Mouse (Mus musculus) midbrain, embryonic 10.5 days (tissue): Measurements from ENCODE around the gene Gm20708. TPM values are rescaled to one million over a fixed set of nuclear protein-coding genes. Genes with fewer than 3 reads are reported as not detected.

Experiments used
- DNase-seq: peaks from one replicate; pipeline ENCODE4 v3.0.0-alpha.2; 2017; ENCODE audit warnings: low spot score
- H3K27ac ChIP-seq: fragments of 300-500 bp; sonication (generic); replicated peaks from 2 replicates; pipeline ENCODE4 v1.5.1; 2016; ENCODE audit warnings: mild to moderate bottlenecking
- H3K27me3 ChIP-seq: fragments of 300-500 bp; sonication (generic); 2 replicates; pipeline ENCODE4 v1.6.1; 2016; ENCODE audit warnings: low read depth, mild to moderate bottlenecking; ENCODE audit not compliant: poor library complexity, severe bottlenecking
- H3K36me3 ChIP-seq: fragments of 300-500 bp; sonication (generic); 2 replicates; pipeline ENCODE4 v1.6.1; 2016; ENCODE audit warnings: mild to moderate bottlenecking, moderate library complexity
- H3K4me1 ChIP-seq: fragments of 300-500 bp; sonication (generic); 2 replicates; pipeline ENCODE4 v1.6.1; 2016
- H3K4me3 ChIP-seq: fragments of 300-500 bp; sonication (generic); 2 replicates; pipeline ENCODE4 v1.5.1; 2016; ENCODE audit warnings: mild to moderate bottlenecking, moderate library complexity
- H3K9me3 ChIP-seq: fragments of 300-500 bp; sonication (generic); replicated peaks from 2 replicates; pipeline ENCODE4 v1.6.1; 2016; ENCODE audit warnings: mild to moderate bottlenecking
- whole genome bisulfite sequencing: fragments of 180-500 bp; shearing (Covaris S2); methylation state at CpG from one replicate; pipeline ENCODE4 v1.1.7; 2016; 5-methylcytosine and 5-hydroxymethylcytosine counted together
- polyA plus RNA-seq: library from polyadenylated mRNA; unstranded; fragments of >200 nt; fragmentation: Nextera tagmentation; extraction: Ambion mirVana; gene quantifications from 2 replicates; pipeline ENCODE4 v1.2.1, GENCODE M21; 2016

The Gm20708 gene
- polyA plus RNA-seq, 1 experiment from 2014 or later, result 0.58 TPM

DNA sequence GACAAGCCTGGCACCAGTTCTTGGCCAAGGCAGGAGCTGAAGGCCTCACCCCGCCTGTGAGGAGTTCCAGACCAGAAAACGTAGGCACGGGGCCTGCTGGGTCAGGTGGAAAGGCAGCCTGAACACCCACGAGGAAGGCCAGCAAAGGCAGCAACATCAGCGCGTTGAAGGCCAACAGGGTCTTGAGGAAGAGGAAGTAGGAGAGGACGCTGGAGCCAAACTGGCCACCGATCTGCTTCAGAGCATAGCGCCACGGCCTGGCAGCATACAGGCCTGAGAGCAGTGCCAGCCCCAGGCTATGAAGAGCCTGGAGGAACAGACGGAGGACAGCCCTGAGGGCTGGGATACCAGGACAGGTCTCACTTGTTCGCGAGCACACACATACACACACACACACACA is 33.9 kb upstream of the Gm20708 start:
- Histone ChIP-seq H3K27me3 (peaks cover 27% of the 10 kb centered on the region), H3K27ac (no peak overlapping the region), H3K9me3 (no peaks in the 10 kb centered on the region), H3K36me3 (no peaks in the 10 kb centered on the region; the same call in 1 of the 2 replicates), H3K4me1 (peaks cover 27% of the 10 kb centered on the region), H3K4me3 (no peak overlapping the region)
- no peak for DNase-seq
- WGBS, result 93% methylated on average over 13 of the region's 13 CpGs

DNA sequence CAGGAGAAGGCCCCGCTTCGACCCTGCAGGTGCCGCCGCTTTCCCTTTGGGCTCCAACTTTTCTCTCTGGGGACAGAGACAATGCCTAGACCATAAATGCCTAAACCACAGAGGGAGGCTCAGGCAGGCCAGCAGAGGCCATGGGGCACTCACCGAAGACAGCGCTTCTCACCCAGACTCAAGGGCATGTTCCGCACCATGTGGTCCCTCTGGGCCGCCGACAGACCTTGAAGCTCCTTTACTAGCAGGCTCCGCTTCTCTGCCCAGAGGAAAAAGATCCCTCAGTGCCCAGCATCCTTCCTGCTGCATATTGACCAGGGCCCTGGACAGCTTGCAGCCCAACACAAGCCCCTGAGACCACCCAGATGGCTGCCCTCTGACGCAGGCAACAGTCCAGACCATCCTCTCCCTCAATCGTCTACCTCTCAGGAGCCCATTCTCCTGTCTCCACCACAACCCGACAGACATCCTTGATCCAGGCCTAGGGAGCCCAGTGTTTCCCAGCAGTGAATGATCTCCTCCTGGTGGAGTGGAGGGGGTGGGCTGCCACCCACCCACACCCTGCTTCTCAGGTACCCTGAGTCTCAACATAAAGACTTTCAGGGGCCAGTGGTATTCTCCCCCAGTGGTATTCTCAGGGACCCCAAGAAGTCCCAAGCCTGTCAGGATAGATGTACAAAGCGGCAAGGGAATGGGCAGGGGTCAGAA is 33.2 kb upstream of the Gm20708 start:
- no peaks in the 10 kb centered on the region for H3K9me3 ChIP-seq
- no peak overlapping the region for H3K4me3 ChIP-seq
- no peak overlapping the region for H3K27ac ChIP-seq
- DNase-seq, result no peak
- H3K36me3 ChIP-seq, result no peaks in the 10 kb centered on the region; the same call in 1 of the 2 replicates
- peaks cover 34% of the 10 kb centered on the region for H3K27me3 ChIP-seq
- 90% methylated on average over 14 of the region's 14 CpGs for WGBS
- peaks cover 34% of the 10 kb centered on the region for H3K4me1 ChIP-seq

DNA sequence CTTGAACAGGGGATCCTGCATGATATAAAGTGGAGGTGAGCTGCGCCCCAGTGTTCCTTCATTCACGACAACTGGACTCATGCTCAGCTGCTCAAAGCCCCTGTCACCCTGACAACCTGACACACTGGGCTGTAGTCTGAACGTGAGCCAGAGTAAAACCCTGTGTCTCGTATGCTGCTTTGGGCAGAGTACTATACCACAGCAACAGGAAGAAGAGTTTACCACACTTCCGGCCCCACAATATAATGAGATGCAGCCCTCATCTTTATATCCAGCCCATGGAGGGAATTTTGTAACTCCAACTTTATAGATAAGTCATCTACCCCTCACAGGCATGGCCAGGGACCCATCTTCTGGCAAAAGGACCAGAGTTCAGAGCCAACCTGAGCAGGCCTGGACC is 32.4 kb upstream of the Gm20708 start:
- H3K27ac ChIP-seq, result no peak overlapping the region
- H3K4me3 ChIP-seq, result no peak overlapping the region
- WGBS, result 91% methylated on average over 5 of the region's 5 CpGs
- H3K27me3 ChIP-seq, result peaks cover 43% of the 10 kb centered on the region
- H3K4me1 ChIP-seq, result peaks cover 41% of the 10 kb centered on the region
- no peak for DNase-seq
- no peaks in the 10 kb centered on the region for H3K36me3 ChIP-seq
- H3K9me3 ChIP-seq, result no peaks in the 10 kb centered on the region

DNA sequence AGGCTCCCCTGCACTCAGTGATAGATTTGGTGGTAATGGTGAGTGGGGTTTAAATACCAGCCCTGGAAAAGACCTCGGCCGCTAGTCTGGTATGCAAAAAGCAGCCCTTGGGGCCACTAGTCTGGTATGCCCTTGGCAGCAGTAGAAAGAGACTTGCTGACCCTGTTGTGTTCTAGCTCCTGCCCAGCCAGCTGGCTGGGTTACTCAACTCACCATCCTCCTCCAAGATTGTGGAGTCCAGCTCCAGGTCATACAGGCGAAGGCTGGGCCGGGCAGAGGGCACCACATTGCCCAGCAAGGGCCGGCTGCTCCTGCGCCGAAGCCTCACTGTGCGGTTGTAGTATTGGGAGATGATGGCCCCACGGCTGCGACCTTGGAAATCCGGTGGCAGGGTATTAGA is 31.4 kb upstream of the Gm20708 start:
- no peak for DNase-seq
- no peak overlapping the region for H3K4me3 ChIP-seq
- H3K36me3 ChIP-seq, result no peaks in the 10 kb centered on the region
- 96% methylated on average over 11 of the region's 11 CpGs for WGBS
- no peaks in the 10 kb centered on the region for H3K9me3 ChIP-seq
- H3K27ac ChIP-seq, result no peak overlapping the region
- H3K4me1 ChIP-seq, result peaks cover 47% of the 10 kb centered on the region
- H3K27me3 ChIP-seq, result peaks cover 52% of the 10 kb centered on the region

DNA sequence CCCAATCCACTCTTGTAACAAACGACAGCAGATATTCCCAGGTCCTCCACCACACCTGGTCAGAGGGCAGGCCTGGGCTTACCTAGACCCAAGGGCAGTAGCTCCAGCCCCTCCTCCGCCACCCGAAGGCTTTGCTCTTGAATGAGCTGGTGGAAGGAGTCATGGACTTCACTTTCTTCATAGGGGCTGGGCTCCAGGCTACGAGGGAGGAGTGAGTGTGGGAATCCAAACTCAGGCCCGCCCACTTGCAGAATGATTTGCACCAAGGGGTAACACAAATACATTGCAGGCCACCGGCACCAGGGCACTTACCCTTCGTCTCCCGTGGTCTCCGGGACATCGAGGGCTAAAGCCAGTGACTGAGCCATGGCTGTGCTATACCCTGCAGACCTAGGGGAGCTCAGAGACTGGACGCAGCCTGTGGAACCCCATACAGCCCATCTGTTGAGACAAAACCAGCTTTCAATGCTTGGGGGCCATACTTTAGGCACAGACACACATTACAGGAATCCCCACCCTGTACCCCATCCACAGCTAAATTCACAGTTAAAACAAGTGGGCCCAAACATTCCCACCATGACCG is 30.5 kb upstream of the Gm20708 start:
- no peak for DNase-seq
- Histone ChIP-seq H3K4me3 (peak overlapping the region; percentile 58), H3K9me3 (no peaks in the 10 kb centered on the region), H3K27me3 (peaks cover 62% of the 10 kb centered on the region), H3K36me3 (no peaks in the 10 kb centered on the region), H3K4me1 (peaks cover 55% of the 10 kb centered on the region), H3K27ac (peak overlapping the region; percentile 82)
- 70% methylated on average over 12 of the region's 12 CpGs for WGBS

DNA sequence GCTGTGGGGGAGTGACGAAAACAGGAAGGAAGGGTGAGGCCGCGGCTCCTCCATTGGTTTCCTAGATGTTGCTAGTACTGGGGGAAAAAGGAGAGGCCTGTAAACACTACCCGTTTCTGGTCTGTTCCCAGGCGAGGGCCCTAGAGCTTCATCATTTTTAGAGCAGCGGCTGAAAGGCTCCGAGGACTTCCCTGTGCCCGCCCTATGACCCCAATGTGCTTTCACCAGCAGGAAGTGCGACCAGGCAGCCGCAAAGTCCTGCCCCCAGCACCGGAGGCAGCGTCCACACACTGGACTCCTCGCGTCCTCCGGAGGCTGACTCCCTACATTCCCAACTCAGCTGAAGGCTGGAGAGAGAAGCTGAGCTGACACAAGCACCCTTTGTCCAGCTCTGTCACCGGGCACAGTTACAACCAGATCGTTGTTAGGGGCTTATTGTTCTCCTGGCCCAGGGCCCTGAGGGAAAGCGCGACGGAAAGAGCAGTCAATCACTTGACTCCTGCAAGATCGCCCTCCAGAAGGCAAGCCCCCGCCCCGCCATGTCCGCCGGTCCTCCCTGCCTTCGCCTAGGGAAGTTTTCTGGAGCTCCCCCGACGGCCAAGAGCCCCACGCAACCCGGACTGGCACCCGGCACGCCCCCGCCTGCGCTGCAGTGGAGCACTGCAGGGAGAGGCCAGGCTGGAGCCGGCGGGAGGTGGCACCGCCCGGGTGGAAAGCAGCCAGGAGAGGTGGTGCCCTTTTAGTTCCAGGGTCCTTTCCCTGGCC is 29.9 kb upstream of the Gm20708 start:
- peaks cover 68% of the 10 kb centered on the region for H3K27me3 ChIP-seq
- H3K9me3 ChIP-seq, result no peaks in the 10 kb centered on the region
- H3K4me3 ChIP-seq, result peak overlapping the region; percentile 58
- WGBS, result 5% methylated on average over 38 of the region's 38 CpGs
- H3K27ac ChIP-seq, result peak overlapping the region; percentile 82
- no peaks in the 10 kb centered on the region for H3K36me3 ChIP-seq
- DNase-seq, result peak; percentile 72
- peaks cover 55% of the 10 kb centered on the region for H3K4me1 ChIP-seq

DNA sequence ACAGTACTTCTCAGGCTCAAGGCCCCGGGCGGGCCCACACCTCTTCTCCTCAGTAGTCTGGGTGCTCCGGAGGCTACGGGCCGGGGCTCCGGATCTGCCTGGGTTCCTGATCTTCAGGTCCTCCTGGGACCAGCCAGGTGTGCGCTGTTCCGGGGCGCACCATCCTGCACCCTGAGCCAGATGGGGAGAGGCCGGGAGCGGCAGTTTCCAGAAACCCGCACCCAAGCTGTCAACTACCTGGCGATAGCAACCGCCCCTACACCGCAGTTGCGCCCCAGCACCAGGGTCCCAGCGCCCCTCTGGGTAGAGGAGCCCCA is 29.3 kb upstream of the Gm20708 start:
- WGBS, result 1% methylated on average over 17 of the region's 17 CpGs
- H3K36me3 ChIP-seq, result no peaks in the 10 kb centered on the region
- peaks cover 55% of the 10 kb centered on the region for H3K4me1 ChIP-seq
- H3K4me3 ChIP-seq, result peak overlapping the region; percentile 58
- no peak for DNase-seq
- no peaks in the 10 kb centered on the region for H3K9me3 ChIP-seq
- H3K27ac ChIP-seq, result peak overlapping the region; percentile 82
- peaks cover 74% of the 10 kb centered on the region for H3K27me3 ChIP-seq

DNA sequence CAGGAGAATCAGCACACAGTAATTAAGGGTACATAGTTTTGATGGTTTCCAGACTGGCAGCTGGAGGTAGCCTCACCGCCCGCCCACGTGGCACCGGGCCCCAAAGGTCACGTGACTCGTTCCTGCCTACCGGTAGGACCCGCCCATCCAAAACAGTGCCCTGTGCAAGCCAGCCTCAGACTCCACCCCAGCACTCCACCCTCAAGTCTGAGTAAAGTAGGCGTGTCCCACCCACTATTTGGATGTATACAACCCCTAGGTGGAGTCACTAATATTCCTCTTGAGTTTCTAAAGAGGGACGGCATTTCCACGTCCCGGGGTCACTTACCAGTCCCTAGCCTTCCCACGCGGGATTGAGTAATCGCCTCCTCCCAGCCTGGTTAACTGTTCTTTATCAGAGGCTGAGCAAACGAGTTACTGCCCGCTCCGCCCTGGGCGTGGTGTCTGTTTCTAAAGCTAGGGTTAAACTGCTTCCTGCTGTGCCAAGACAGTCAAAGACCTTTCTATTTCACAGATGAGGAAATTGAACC is 28.8 kb upstream of the Gm20708 start:
- 4% methylated on average over 19 of the region's 19 CpGs for WGBS
- Histone ChIP-seq H3K9me3 (no peaks in the 10 kb centered on the region), H3K27ac (peak overlapping the region; percentile 82), H3K4me3 (peak overlapping the region; percentile 58), H3K36me3 (no peaks in the 10 kb centered on the region), H3K27me3 (peaks cover 79% of the 10 kb centered on the region), H3K4me1 (peaks cover 55% of the 10 kb centered on the region)
- DNase-seq, result peak; percentile 62

DNA sequence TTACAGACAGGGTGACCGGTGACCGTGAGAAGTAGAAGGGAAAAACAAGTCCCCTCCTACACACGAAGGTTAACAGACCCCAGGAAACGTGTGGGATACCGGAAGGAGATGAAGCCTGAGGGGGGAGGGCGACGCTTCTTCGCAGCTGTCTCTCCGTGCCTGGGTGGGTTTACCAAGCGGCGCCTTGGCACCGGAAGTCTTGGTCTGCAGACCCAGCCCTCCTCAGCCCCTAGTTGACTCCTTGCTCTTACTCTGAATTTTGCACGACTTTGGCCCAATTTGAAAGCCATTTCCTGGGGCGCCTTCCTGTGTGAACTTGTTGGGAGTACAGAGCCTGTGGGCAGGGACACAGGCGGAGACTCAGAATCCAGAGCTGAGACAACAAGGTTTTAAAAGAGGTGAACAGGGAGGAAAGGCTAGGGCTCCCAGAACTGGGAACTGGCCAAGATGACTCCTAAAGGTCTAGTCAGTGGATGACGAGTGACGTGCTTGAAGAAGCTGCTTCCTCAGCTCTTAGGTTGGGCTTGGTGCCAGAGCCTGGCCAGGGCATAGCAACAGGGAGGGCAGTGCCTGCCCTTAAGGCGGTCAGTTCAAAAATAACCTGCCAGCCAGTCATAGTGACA is 28.2 kb upstream of the Gm20708 start:
- Histone ChIP-seq H3K27me3 (peaks cover 81% of the 10 kb centered on the region), H3K27ac (peak overlapping the region; percentile 43), H3K4me1 (peaks cover 57% of the 10 kb centered on the region), H3K36me3 (no peaks in the 10 kb centered on the region), H3K4me3 (peak overlapping the region; percentile 58), H3K9me3 (no peaks in the 10 kb centered on the region)
- 23% methylated on average over 18 of the region's 18 CpGs for WGBS
- no peak for DNase-seq

DNA sequence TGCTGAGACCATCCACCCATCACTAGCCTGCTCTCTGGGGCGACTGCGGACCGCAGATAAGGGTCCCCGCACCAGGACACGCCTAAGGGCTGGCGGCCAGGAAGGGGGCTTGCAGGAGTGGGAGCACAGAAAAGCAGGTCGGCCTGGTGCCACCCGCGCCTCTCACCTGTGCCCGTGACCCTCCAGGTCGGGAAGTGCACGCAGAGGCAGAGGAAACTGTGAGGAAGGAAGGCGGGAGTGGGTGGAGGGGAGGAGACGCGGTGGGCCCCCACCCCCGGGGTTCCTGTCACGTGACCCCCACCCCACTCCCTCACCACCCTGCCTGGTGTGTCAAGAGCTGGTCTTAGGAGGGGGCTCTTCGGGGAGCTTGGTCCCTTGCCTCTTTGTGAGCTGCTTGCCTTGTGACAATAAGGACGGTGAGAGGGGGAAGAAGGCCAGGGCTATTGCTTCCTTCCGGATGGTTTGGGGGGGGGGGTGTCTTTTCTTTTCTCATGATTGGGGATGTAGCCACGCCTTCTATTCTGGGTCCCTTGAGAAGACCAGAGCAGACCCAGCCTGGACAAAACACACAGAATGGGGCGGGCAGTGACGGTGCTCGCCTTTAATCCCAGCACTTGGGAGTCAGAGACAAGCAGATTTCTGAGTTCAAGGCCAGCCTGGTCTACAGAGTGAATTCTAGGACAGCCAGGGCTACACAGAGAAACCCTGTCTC is 27.3 kb upstream of the Gm20708 start, which contains the start of the genes Tmc8 and Tmc6:
TSS of gene Tmc8 (plus strand) at position 84 of the 712 bp plus-strand sequence.
TSS of gene Tmc6 (minus strand) at position 206 of the 712 bp plus-strand sequence.
- Histone ChIP-seq H3K9me3 (no peaks in the 10 kb centered on the region), H3K27me3 (peaks cover 87% of the 10 kb centered on the region), H3K36me3 (no peaks in the 10 kb centered on the region), H3K27ac (peak within 1 kb of the TSS; percentile 69), H3K4me3 (peak within 1 kb of the TSS; percentile 58), H3K4me1 (peaks cover 61% of the 10 kb centered on the region)
- no peak for DNase-seq
- WGBS, result 34% methylated on average over 24 of the region's 24 CpGs

DNA sequence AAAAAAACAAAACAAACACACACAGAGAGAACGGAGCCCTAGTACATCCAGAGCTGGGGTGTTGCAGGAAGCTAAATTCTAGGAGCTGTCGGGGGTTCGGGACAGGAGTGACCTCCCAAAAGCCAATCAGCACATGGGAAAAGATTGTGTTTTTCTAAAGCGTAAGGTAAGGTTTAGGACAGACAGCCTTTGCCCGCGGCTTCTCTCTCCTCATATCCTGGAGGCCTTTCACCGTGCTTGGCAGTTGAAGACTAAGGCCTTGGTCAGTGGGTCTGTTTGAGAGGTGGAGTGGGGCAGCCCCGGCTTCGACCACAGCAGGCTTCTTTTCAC is 26.8 kb upstream of the Gm20708 start:
- Histone ChIP-seq H3K9me3 (no peaks in the 10 kb centered on the region), H3K4me1 (peaks cover 57% of the 10 kb centered on the region), H3K27me3 (peaks cover 87% of the 10 kb centered on the region), H3K36me3 (no peaks in the 10 kb centered on the region), H3K4me3 (peak overlapping the region; percentile 52), H3K27ac (peak overlapping the region; percentile 69)
- no peak for DNase-seq
- 47% methylated on average over 9 of the region's 9 CpGs for WGBS

DNA sequence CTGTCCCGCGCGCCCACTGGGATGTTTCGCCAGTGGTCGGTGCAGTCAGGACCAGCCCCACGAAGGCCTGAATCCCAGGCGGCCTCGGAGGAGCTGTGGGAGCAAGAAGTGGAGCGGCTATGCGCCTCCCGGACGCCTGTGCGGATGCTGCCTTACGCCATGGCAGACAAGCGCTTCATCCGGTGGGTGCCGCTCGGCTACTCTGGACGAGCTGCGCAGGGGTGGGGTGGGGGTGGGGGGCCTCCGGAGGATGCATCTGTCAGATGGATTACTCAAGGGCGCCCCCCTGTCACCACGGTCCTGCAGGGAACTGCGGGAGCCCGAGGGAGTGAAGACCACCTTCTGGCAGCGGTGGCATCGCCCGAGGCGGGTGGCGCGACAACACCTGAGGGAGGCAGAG is 26.4 kb upstream of the Gm20708 start:
- peak; percentile 77 for DNase-seq
- peak overlapping the region; percentile 52 for H3K4me3 ChIP-seq
- peaks cover 84% of the 10 kb centered on the region for H3K27me3 ChIP-seq
- no peaks in the 10 kb centered on the region for H3K36me3 ChIP-seq
- 2% methylated on average over 31 of the region's 31 CpGs for WGBS
- H3K27ac ChIP-seq, result peak overlapping the region; percentile 69
- peaks cover 55% of the 10 kb centered on the region for H3K4me1 ChIP-seq
- H3K9me3 ChIP-seq, result no peaks in the 10 kb centered on the region
